Mouse (Mus musculus) embryo, embryonic 10.5 days (tissue): ENCODE data around the gene Actl6b.
"Not testable (repeated sequence)": the region's sequence is repeated elsewhere in the genome, so short reads cannot be mapped to it uniquely, and the experiment has no call there.

Experiments used
- DNase-seq: peaks from one replicate; pipeline ENCODE4 v3.0.0-alpha.2; 2015; ENCODE audit warnings: low spot score

Actl6b gene

DNA sequence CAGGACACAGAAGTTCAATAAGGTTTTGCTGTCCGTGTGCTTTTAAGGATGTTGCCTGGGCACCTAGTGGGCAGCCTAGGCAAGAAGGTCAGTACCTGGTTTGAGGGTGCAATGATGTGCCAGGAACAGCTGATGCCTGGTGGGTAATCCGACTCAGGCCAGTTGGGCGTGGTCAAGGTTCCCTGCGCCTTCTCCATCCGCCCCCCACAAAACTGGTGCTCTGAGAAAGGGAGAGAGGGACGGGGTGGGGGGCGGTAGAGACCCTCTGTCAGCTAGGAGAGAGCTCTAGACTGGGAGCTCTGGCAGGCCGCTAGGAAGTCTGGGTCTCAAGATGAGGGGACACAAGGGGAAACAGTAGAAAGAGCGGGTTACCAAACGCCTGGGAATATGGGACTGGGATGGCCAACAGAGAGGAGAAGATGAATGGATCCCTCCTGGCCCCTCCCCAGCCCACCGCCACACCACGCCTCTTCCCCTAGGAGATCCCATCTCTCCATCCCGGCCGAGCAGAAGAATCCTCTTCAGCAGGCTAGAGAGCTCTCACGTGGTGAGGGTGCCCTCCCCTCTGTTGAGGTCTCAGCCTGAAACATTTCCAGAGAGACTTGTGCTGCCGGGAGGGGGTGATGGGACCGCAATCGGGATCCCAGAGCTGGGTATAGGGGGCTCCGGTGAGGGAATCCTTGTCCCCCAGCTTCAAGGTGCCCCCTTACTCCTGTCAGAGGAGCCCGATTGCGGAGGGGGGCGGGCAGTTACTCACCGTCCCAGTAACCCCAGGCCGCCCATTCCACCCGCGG is 54.7 kb downstream of the Actl6b start:
- DNase-seq, result no peak

DNA sequence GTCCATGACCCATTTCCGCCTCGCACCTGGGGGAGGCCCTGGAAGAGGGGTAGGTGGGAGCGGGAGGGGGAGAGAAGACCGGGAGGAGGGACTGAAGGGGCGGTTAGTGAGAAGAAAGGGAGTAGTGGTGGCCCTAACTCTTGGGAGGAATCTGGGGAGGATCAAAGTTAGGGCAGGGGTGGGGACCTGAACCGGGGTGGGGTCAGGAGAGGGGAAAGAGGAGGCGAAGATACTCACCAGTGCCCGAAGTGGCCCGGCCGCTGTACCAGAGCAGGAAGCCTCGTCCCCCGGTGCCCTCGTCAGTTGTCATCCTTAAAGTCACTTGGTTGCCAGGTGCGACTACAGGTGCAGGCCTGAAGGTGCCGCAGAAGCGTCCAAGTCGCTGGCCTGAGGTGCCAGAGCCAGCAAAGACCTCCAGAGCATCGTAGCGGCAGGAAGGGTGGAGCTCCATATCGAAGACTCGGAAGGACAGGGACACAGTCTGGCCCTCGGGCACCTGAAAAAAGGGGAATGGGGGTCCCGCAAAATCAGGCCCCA is 55.4 kb downstream of the Actl6b start:
- no peak for DNase-seq

GRCm38 (mm10) chr5:137609292-137609691 is 56.0 kb downstream of the Actl6b start:
- DNase-seq, result no peak

GRCm38 (mm10) chr5:137610056-137610455 is 56.7 kb downstream of the Actl6b start:
- no peak for DNase-seq

DNA sequence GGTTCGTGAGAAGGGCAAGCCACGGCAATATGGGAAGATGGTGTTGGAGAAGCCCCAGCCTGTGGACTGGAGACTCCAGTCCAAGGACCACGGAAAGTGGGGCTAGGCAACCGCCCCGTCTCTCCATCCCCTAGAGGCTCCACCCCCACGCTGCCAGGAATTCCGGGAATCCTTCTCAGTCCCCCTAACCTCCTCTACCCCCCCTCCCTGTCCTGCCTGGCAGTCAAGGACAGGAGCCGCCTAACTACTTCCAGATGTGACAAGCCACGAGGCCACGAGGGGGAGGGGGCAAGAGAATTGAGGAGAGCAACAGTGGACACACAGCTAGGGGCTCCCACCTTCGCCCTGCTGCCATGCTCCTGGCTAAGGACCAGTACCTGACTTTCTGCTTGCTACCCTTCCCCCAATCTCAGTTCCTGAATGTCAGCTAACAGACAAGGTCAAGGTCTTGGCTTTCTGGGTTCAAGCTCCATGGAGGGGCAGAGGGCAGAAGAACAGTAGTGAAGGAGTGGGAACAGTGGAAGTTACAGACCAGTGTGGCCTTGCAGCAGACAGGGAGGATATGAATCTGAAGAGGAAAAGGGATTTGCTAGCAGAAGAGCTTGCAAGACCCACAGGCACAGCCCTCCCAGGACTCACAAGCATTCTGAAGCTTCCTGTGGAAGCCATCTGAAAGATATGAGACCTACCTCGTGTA is 57.4 kb downstream of the Actl6b start:
- peak; percentile 92 for DNase-seq

DNA sequence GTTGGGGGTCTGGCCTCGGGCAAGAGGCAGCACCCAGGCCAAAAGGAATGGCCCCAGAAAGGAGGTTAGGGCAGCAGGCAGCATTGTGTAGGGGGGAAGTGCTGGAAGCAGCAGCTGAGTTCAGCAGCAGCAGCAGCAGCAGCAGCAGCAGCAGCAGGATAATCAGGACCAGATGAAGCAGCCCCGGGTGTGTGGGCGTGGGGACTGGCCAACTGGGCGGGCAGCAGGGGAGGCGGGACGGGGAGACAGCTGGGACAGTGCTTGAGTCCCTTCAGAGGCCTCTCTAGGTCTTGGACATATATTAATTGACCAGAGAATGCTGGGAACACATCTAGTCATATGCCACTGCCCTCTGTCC is 57.9 kb downstream of the Actl6b start:
- peak; percentile 77 for DNase-seq

DNA sequence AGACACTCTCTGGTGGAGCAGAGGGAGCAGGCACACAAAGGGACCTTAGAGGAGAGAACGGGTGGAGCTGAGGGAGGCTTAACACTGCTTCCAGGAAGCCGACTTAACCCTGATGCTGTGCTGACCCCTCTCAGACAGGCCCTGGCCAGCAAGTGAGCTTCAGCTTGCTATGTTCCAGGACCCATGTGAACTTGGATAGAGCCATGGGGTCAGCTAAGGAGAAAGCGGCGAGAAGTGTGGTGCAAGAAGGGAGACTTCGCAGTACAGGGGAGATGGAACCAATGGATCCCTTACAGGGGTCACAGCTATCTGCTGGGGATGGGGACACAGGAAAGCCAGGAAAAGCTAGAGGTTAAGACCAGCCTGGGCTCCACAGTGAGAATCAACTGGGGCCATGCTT is 59.8 kb downstream of the Actl6b start:
- DNase-seq, result no peak

GRCm38 (mm10) chr5:137613550-137613949 is 60.2 kb downstream of the Actl6b start, which contains the start of gene Pcolce:
TSS of gene Pcolce (minus strand) at chr5:137613784.
- no peak for DNase-seq

DNA sequence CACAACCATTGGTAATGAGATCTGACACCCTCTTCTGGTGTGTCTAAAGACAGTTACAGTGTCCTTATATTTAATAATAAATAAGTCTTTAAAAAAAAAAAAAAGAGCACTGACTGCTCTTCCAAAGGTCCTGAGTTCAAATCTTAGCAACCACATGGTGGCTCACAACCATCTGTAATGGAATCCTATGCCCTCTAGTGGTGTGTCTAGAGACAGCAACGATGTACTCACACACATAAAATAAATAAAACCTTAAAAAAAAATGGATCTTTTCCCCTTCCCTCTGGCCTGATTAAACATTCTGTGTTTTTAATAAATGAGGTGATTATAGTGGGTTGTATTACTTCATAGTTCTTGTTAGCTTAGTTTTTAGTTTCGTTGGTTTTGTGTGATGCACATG is 61.6 kb downstream of the Actl6b start:
- not testable (repeated sequence) for DNase-seq

- DNase-seq, result no peak
These were observed 62.0 kb downstream of the Actl6b start for GRCm38 (mm10) chr5:137615347-137615746.
